ENCODE assay signal across 9 mouse cellular contexts in the genomic region with DNA sequence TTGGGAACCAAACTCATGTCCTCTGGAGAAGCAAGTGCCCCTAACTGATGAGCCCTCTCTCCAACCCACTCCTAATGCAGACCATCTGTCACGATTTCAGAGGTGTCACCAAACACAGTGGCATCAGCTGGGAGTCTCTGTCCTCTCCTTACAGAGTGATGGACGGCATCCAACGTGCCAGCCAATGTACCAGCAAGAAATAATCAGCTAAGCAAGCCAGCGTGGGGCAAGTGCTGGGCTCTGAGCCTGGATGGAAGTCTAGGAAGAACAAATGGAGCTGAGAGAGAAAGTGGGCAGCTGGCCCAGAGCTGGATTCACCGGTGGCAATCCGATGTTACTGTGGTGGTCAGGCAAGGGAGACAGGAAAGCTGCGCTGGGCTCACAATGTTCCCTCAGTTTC.
DNase-seq lines count a peak whose midpoint lies in the region; ATAC-seq lines count a peak whose summit lies in the region.
"Had no signal": no experiment of that assay in that cellular context is flagged by ENCODE, and none has a peak within 500 bp of the region (broad histone marks: within the 10 kb centered on the region; RNA-seq: fewer than 3 reads in every experiment).

No protein-coding gene starts in this region.

- no peak for ATAC-seq in megakaryocyte-erythroid progenitor cell, adult 5-6 weeks (replicated peaks; ENCODE audit: low FRiP score, low TSS enrichment, poor library complexity, severe bottlenecking)

- peak; percentile 13 for DNase-seq in gastrocnemius, adult 18-20 months (ENCODE audit: low spot score)
- no peak for DNase-seq in gastrocnemius, postnatal 25 days
- DNase-seq in cerebellum, adult 9-10 months: peak; percentile 96
- DNase-seq in heart, postnatal 36 days: peak; percentile 16 to 36
- peak; percentile 68 to 71 for DNase-seq in left cerebral cortex, postnatal 14 days (ENCODE audit: low spot score in 2 of 2)
- DNase-seq in adrenal gland, postnatal 36 days: no peak
- no peak for DNase-seq in spleen, postnatal 36 days (ENCODE audit: low spot score in 2 of 2)
- DNase-seq: thymus, postnatal 25 days had no signal

- intact Hi-C loops in heart, postnatal 36 days (cut with DNase I): loop anchor here (10.0 kb wide), 1 partner anchor 132 kb away; no protein-coding TSS in a partner anchor
- intact Hi-C loops in left cerebral cortex, postnatal 14 days (cut with DNase I): loop anchor here (5.0 to 10.0 kb wide), 2 partner anchors 142 to 420 kb away; no protein-coding TSS in a partner anchor

Comparison
In these comparisons a context has a peak if more than half of its experiments do, and no peak if none do; other contexts are left out.
1. DNase-seq: peak in gastrocnemius, adult 18-20 months (single experiment), cerebellum, adult 9-10 months (single experiment), heart, postnatal 36 days (2 of 2) and left cerebral cortex, postnatal 14 days (2 of 2); none in gastrocnemius, postnatal 25 days (single experiment), adrenal gland, postnatal 36 days (0 of 2) and spleen, postnatal 36 days (0 of 2).